Mouse (Mus musculus): Measurements from ENCODE around the gene Olfr474.
"Not testable (repeated sequence)": the region's sequence is repeated elsewhere in the genome, so short reads cannot be mapped to it uniquely, and the experiment has no call there.

The Olfr474 gene

DNA sequence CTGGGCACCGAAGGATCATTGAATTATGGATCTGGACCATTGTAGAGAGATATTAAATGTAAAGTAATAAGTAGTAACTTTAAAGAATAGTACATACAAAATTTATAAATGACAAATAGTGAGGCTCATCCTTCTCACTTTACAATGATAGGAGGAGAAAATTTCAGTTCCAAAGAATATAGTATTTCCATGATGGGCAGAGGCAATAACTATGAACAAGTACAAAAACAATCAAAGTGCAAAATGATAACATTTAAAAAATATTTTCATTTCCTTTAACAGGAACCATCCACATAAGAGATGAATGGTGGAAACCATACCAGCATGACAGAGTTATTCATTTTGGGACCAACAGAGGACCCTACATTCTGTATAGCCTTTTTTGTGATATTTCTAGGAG lies at the start of gene Olfr474:
Gene Olfr474, plus strand, starts transcription at position 301 of the 400 bp plus-strand sequence.
- no peak for DNase-seq

- DNase-seq = no peak
These were observed 24.3 kb upstream of the Olfr474 start, which contains the start of gene Olfr473 for GRCm38 (mm10) chr7:107930146-107930545. Gene Olfr473, plus strand, starts transcription at chr7:107930446.

GRCm38 (mm10) chr7:107952539-107952938 lies 1.9 kb upstream of the Olfr474 start:
- DNase-seq = not testable (repeated sequence)

- no peak for DNase-seq
These were observed 10.1 kb downstream of the Olfr474 start, which contains the start of gene Olfr476 for GRCm38 (mm10) chr7:107964503-107964902. Gene Olfr476, plus strand, starts transcription at chr7:107964803.

- DNase-seq = no peak
These were observed 31.9 kb downstream of the Olfr474 start, which contains the start of gene Olfr477 for GRCm38 (mm10) chr7:107986393-107986792. Gene Olfr477, plus strand, starts transcription at chr7:107986693.

Data from right cerebral cortex, postnatal 14 days (tissue).